Mouse (Mus musculus): ENCODE measurements around the gene Cd59b.

- TF ChIP-seq GATA1 (IDR thresholded peaks at IDR 0.05; ENCODE audit: borderline replicate concordance, low read length) (no peak), FLI1 (IDR thresholded peaks at IDR 0.05; ENCODE audit: low read length) (no peak)
Measured at GRCm38 (mm10) chr2:104124071-104124470, 54.4 kb downstream of the Cd59b start.

Measured in megakaryocyte, embryonic 14.5 days (primary cell).